Comparison of ENCODE assay signal across 8 mouse cellular contexts in the genomic region with DNA sequence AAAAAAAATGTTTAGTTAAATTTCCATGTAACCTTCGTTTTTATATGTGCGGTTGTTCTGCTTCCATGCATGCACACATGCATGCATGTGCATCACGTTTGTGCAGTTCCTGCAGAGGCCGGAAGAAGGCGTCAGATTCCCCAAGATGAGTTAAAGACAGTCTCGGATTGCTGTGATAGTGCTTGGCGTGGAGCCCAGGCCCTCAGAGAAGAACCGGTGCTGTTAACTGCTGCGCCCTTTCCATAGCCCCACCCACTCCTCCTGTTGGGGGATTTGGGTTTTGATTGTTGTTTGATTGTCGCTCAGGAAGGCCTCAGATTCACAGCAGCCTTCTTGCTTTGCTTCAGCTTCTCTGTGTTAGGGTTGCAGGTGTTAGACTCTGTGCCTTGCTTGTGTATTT. TPM values are rescaled to one million over a fixed set of nuclear protein-coding genes. Genes with fewer than 3 reads are reported as not detected.
A peak's percentile ranks its signal among the peaks of the same experiment; 100 is the strongest.
DNase-seq lines count a peak whose midpoint lies in the region; ATAC-seq and TF ChIP-seq lines count a peak whose summit lies in the region.

No protein-coding gene starts in this region.

- H3K4me2 ChIP-seq in hindbrain, embryonic 13.5 days = no peak overlapping the region
- H3K4me2 ChIP-seq in embryonic facial prominence, embryonic 15.5 days (replicated peaks) = no peak overlapping the region
- H3K4me2 ChIP-seq in hindbrain, embryonic 15.5 days = no peak overlapping the region
- H3K4me2 ChIP-seq in liver, postnatal 0 days (ENCODE audit: low read depth, low read length) = no peak overlapping the region

- peak; percentile 50 for TF ChIP-seq CTCF in liver, postnatal 0 days (IDR thresholded peaks at IDR 0.05; ENCODE audit: low read depth)

- peaks cover 59% of the 10 kb centered on the region for H3K4me1 ChIP-seq in hindbrain, embryonic 13.5 days (replicated peaks)
- peaks cover 47% of the 10 kb centered on the region for H3K4me1 ChIP-seq in hindbrain, embryonic 10.5 days (replicated peaks)
- H3K4me1 ChIP-seq in embryonic facial prominence, embryonic 15.5 days = peaks cover 22% of the 10 kb centered on the region
- peaks cover 30% of the 10 kb centered on the region for H3K4me1 ChIP-seq in hindbrain, embryonic 15.5 days (replicated peaks)
- H3K4me1 ChIP-seq in liver, postnatal 0 days (ENCODE audit: insufficient read depth) = no peaks in the 10 kb centered on the region

- peaks cover 25% of the 10 kb centered on the region for H3K36me3 ChIP-seq in hindbrain, embryonic 13.5 days
- H3K36me3 ChIP-seq in hindbrain, embryonic 10.5 days = peaks cover 46% of the 10 kb centered on the region
- peaks cover 23% of the 10 kb centered on the region for H3K36me3 ChIP-seq in embryonic facial prominence, embryonic 15.5 days
- peaks cover 21% of the 10 kb centered on the region for H3K36me3 ChIP-seq in hindbrain, embryonic 15.5 days
- peaks cover 17% of the 10 kb centered on the region for H3K36me3 ChIP-seq in liver, postnatal 0 days (replicated peaks; ENCODE audit: insufficient read depth, low read length)

- WGBS in hindbrain, embryonic 13.5 days = 34% methylated on average over 10 of the region's 10 CpGs
- 47% methylated on average over 10 of the region's 10 CpGs for WGBS in hindbrain, embryonic 10.5 days
- 29% methylated on average over 10 of the region's 10 CpGs for WGBS in embryonic facial prominence, embryonic 15.5 days
- 34% methylated on average over 10 of the region's 10 CpGs for WGBS in hindbrain, embryonic 15.5 days
- 44% methylated on average over 10 of the region's 10 CpGs for WGBS in liver, postnatal 0 days (ENCODE audit: insufficient replicate concordance)

- peak overlapping the region; percentile 67 for H3K27ac ChIP-seq in hindbrain, embryonic 13.5 days
- H3K27ac ChIP-seq in hindbrain, embryonic 10.5 days = no peak overlapping the region
- peak overlapping the region; percentile 61 for H3K27ac ChIP-seq in embryonic facial prominence, embryonic 15.5 days (replicated peaks)
- peak overlapping the region; percentile 67 for H3K27ac ChIP-seq in hindbrain, embryonic 15.5 days (replicated peaks)
- H3K27ac ChIP-seq in liver, postnatal 0 days (ENCODE audit: low read depth) = no peak overlapping the region

- TF ChIP-seq EP300 in liver, postnatal 0 days (IDR thresholded peaks at IDR 0.05; ENCODE audit: low read depth) = no peak

- H3K9me3 ChIP-seq in hindbrain, embryonic 13.5 days = no peaks in the 10 kb centered on the region
- H3K9me3 ChIP-seq in hindbrain, embryonic 10.5 days = no peaks in the 10 kb centered on the region
- no peaks in the 10 kb centered on the region for H3K9me3 ChIP-seq in embryonic facial prominence, embryonic 15.5 days (replicated peaks)
- no peaks in the 10 kb centered on the region for H3K9me3 ChIP-seq in hindbrain, embryonic 15.5 days
- no peaks in the 10 kb centered on the region for H3K9me3 ChIP-seq in liver, postnatal 0 days (ENCODE audit: low read length)

- no peaks in the 10 kb centered on the region for H3K27me3 ChIP-seq in hindbrain, embryonic 13.5 days
- H3K27me3 ChIP-seq in hindbrain, embryonic 10.5 days (ENCODE audit: insufficient read depth, poor library complexity, severe bottlenecking) = no peaks in the 10 kb centered on the region
- H3K27me3 ChIP-seq in embryonic facial prominence, embryonic 15.5 days = no peaks in the 10 kb centered on the region
- H3K27me3 ChIP-seq in hindbrain, embryonic 15.5 days = no peaks in the 10 kb centered on the region
- no peaks in the 10 kb centered on the region for H3K27me3 ChIP-seq in liver, postnatal 0 days (ENCODE audit: insufficient read depth, low read length)

- no peak overlapping the region for H3K9ac ChIP-seq in hindbrain, embryonic 13.5 days
- no peak overlapping the region; the same call in 1 of the 2 replicates for H3K9ac ChIP-seq in embryonic facial prominence, embryonic 15.5 days
- H3K9ac ChIP-seq in hindbrain, embryonic 15.5 days = no peak overlapping the region
- H3K9ac ChIP-seq in liver, postnatal 0 days (replicated peaks) = no peak overlapping the region

- no peak for DNase-seq in hindbrain, embryonic 10.5 days (ENCODE audit: low spot score)
- peak; percentile 92 for DNase-seq in R1 (ENCODE audit: low read depth, low spot score)
- DNase-seq in liver, postnatal 0 days = peak; percentile 44
- peak; percentile 55 for DNase-seq in skeletal muscle tissue, adult 2 months (ENCODE audit: low read depth, low spot score)
- no peak for DNase-seq in ovary, postnatal 14 days (ENCODE audit: low spot score)

- H3K4me3 ChIP-seq in hindbrain, embryonic 13.5 days = no peak overlapping the region
- H3K4me3 ChIP-seq in hindbrain, embryonic 10.5 days = no peak overlapping the region
- no peak overlapping the region for H3K4me3 ChIP-seq in embryonic facial prominence, embryonic 15.5 days (replicated peaks)
- no peak overlapping the region for H3K4me3 ChIP-seq in hindbrain, embryonic 15.5 days
- no peak overlapping the region for H3K4me3 ChIP-seq in liver, postnatal 0 days (ENCODE audit: low read depth, low read length)

- no peak for ATAC-seq in hindbrain, embryonic 13.5 days (ENCODE audit: low FRiP score)
- 0 out of 2 replicates have a peak, but pooled peaks have one; percentile 60 for ATAC-seq in embryonic facial prominence, embryonic 15.5 days (ENCODE audit: insufficient number of reproducible peaks, low FRiP score, low TSS enrichment, low read depth)
- no peak for ATAC-seq in hindbrain, embryonic 15.5 days (ENCODE audit: low FRiP score, low read depth)
- ATAC-seq in liver, postnatal 0 days = no peak

RNA-seq across cellular contexts. Expression of a gene that starts 10.7 kb away (rescaled TPM):
- 571 and 589 TPM in 2 replicates for polyA plus RNA-seq in hindbrain, embryonic 13.5 days (2015; fragmentation: Nextera tagmentation; extraction: Ambion mirVana)
- 192 and 303 TPM in 2 replicates for polyA plus RNA-seq in hindbrain, embryonic 10.5 days (2016; fragmentation: Nextera tagmentation; extraction: Ambion mirVana)
- 124 and 126 TPM in 2 replicates for polyA plus RNA-seq in embryonic facial prominence, embryonic 15.5 days (2015; fragmentation: Nextera tagmentation; extraction: Ambion mirVana)
- 578 and 629 TPM in 2 replicates for polyA plus RNA-seq in hindbrain, embryonic 15.5 days (2015; fragmentation: Nextera tagmentation; extraction: Ambion mirVana)
- 9.6 and 10.7 TPM in 2 replicates for polyA plus RNA-seq in liver, postnatal 0 days (2015; fragmentation: Nextera tagmentation; extraction: Ambion mirVana)

RNA-seq across cellular contexts. Expression of a gene that starts 44.4 kb away (rescaled TPM):
- polyA plus RNA-seq in hindbrain, embryonic 13.5 days (2015; fragmentation: Nextera tagmentation; extraction: Ambion mirVana) = 3.1 and 3.6 TPM in 2 replicates
- 13.2 and 15.1 TPM in 2 replicates for polyA plus RNA-seq in hindbrain, embryonic 10.5 days (2016; fragmentation: Nextera tagmentation; extraction: Ambion mirVana)
- polyA plus RNA-seq in embryonic facial prominence, embryonic 15.5 days (2015; fragmentation: Nextera tagmentation; extraction: Ambion mirVana) = 9.4 and 13.5 TPM in 2 replicates
- polyA plus RNA-seq in hindbrain, embryonic 15.5 days (2015; fragmentation: Nextera tagmentation; extraction: Ambion mirVana) = 3.7 TPM in 2 replicates
- 2.0 and 2.1 TPM in 2 replicates for polyA plus RNA-seq in liver, postnatal 0 days (2015; fragmentation: Nextera tagmentation; extraction: Ambion mirVana)

RNA-seq across cellular contexts. Expression of a gene that starts 44.7 kb away (rescaled TPM):
- 38.4 and 42.9 TPM in 2 replicates for polyA plus RNA-seq in hindbrain, embryonic 13.5 days (2015; fragmentation: Nextera tagmentation; extraction: Ambion mirVana)
- polyA plus RNA-seq in hindbrain, embryonic 10.5 days (2016; fragmentation: Nextera tagmentation; extraction: Ambion mirVana) = 71.5 and 75.4 TPM in 2 replicates
- 120 and 121 TPM in 2 replicates for polyA plus RNA-seq in embryonic facial prominence, embryonic 15.5 days (2015; fragmentation: Nextera tagmentation; extraction: Ambion mirVana)
- polyA plus RNA-seq in hindbrain, embryonic 15.5 days (2015; fragmentation: Nextera tagmentation; extraction: Ambion mirVana) = 43.8 and 46.4 TPM in 2 replicates
- 53.3 and 60.0 TPM in 2 replicates for polyA plus RNA-seq in liver, postnatal 0 days (2015; fragmentation: Nextera tagmentation; extraction: Ambion mirVana)

RNA-seq across cellular contexts. Expression of a gene that starts 56.2 kb away (rescaled TPM):
- polyA plus RNA-seq in hindbrain, embryonic 13.5 days (2015; fragmentation: Nextera tagmentation; extraction: Ambion mirVana) = 55.1 and 62.1 TPM in 2 replicates
- 55.3 and 59.2 TPM in 2 replicates for polyA plus RNA-seq in hindbrain, embryonic 10.5 days (2016; fragmentation: Nextera tagmentation; extraction: Ambion mirVana)
- polyA plus RNA-seq in embryonic facial prominence, embryonic 15.5 days (2015; fragmentation: Nextera tagmentation; extraction: Ambion mirVana) = 52.6 and 55.7 TPM in 2 replicates
- 50.7 and 52.9 TPM in 2 replicates for polyA plus RNA-seq in hindbrain, embryonic 15.5 days (2015; fragmentation: Nextera tagmentation; extraction: Ambion mirVana)
- polyA plus RNA-seq in liver, postnatal 0 days (2015; fragmentation: Nextera tagmentation; extraction: Ambion mirVana) = 21.5 and 22.1 TPM in 2 replicates

RNA-seq across cellular contexts. Expression of a gene that starts 56.2 kb away (rescaled TPM):
- polyA plus RNA-seq in hindbrain, embryonic 13.5 days (2015; fragmentation: Nextera tagmentation; extraction: Ambion mirVana) = 65.3 and 67.9 TPM in 2 replicates
- 53.5 and 53.6 TPM in 2 replicates for polyA plus RNA-seq in hindbrain, embryonic 10.5 days (2016; fragmentation: Nextera tagmentation; extraction: Ambion mirVana)
- 65.5 and 66.6 TPM in 2 replicates for polyA plus RNA-seq in embryonic facial prominence, embryonic 15.5 days (2015; fragmentation: Nextera tagmentation; extraction: Ambion mirVana)
- polyA plus RNA-seq in hindbrain, embryonic 15.5 days (2015; fragmentation: Nextera tagmentation; extraction: Ambion mirVana) = 65.1 and 67.8 TPM in 2 replicates
- polyA plus RNA-seq in liver, postnatal 0 days (2015; fragmentation: Nextera tagmentation; extraction: Ambion mirVana) = 16.7 TPM in 2 replicates

Comparison
In these comparisons a context has a peak if more than half of its experiments do, and no peak if none do; other contexts are left out.
1. H3K27ac ChIP-seq: peak in hindbrain, embryonic 13.5 days (single experiment), embryonic facial prominence, embryonic 15.5 days (single experiment) and hindbrain, embryonic 15.5 days (single experiment); none in hindbrain, embryonic 10.5 days (single experiment) and liver, postnatal 0 days (single experiment).
2. DNase-seq: peak in R1 (single experiment), liver, postnatal 0 days (single experiment) and skeletal muscle tissue, adult 2 months (single experiment); none in hindbrain, embryonic 10.5 days (single experiment) and ovary, postnatal 14 days (single experiment).
3. RNA of a gene that starts 10.7 kb away (polyA plus RNA-seq): 578 to 629 TPM in hindbrain, embryonic 15.5 days, 571 to 589 TPM in hindbrain, embryonic 13.5 days, 192 to 303 TPM in hindbrain, embryonic 10.5 days and 124 to 126 TPM in embryonic facial prominence, embryonic 15.5 days; 9.6 to 10.7 TPM in liver, postnatal 0 days; every median in the first group is over 10 times any median in the second.